Mouse (Mus musculus): ENCODE measurements around the gene Mllt10. TPM values are rescaled to one million over a fixed set of nuclear protein-coding genes. Genes with fewer than 3 reads are reported as not detected.

The Mllt10 gene
- polyA plus RNA-seq, 1 experiment = 15.7 TPM

- no peak for TF ChIP-seq GATA1 (IDR thresholded peaks at IDR 0.05; ENCODE audit: low read length)
Observed at GRCm38 (mm10) chr2:18045781-18046181, 9.3 kb upstream of the Mllt10 start.

- no peak for TF ChIP-seq GATA1 (IDR thresholded peaks at IDR 0.05; ENCODE audit: low read length)
Observed at GRCm38 (mm10) chr2:18046186-18046585, 8.9 kb upstream of the Mllt10 start.

GRCm38 (mm10) chr2:18046758-18047645 is 8.0 kb upstream of the Mllt10 start:
- TF ChIP-seq GATA1 (IDR thresholded peaks at IDR 0.05; ENCODE audit: low read length) = no peak

GRCm38 (mm10) chr2:18047646-18048452 is 7.2 kb upstream of the Mllt10 start:
- TF ChIP-seq GATA1 (IDR thresholded peaks at IDR 0.05; ENCODE audit: low read length) = no peak

- no peak for TF ChIP-seq GATA1 (IDR thresholded peaks at IDR 0.05; ENCODE audit: low read length)
Observed at GRCm38 (mm10) chr2:18048453-18049075, 6.5 kb upstream of the Mllt10 start, which contains the start of gene Skida1. Gene Skida1 (minus strand): TSS chr2:18049051.

- TF ChIP-seq GATA1 (IDR thresholded peaks at IDR 0.05; ENCODE audit: low read length) = no peak
Observed at GRCm38 (mm10) chr2:18049279-18049821, 5.7 kb upstream of the Mllt10 start.

GRCm38 (mm10) chr2:18050018-18050417 is 5.0 kb upstream of the Mllt10 start:
- no peak for TF ChIP-seq GATA1 (IDR thresholded peaks at IDR 0.05; ENCODE audit: low read length)

- no peak for TF ChIP-seq GATA1 (IDR thresholded peaks at IDR 0.05; ENCODE audit: low read length)
Observed at GRCm38 (mm10) chr2:18050541-18050985, 4.5 kb upstream of the Mllt10 start.

GRCm38 (mm10) chr2:18051026-18051830 is 3.8 kb upstream of the Mllt10 start:
- no peak for TF ChIP-seq GATA1 (IDR thresholded peaks at IDR 0.05; ENCODE audit: low read length)

GRCm38 (mm10) chr2:18051831-18052170 is 3.2 kb upstream of the Mllt10 start:
- TF ChIP-seq GATA1 (IDR thresholded peaks at IDR 0.05; ENCODE audit: low read length) = no peak

- no peak for TF ChIP-seq GATA1 (IDR thresholded peaks at IDR 0.05; ENCODE audit: low read length)
Observed at GRCm38 (mm10) chr2:18052581-18052980, 2.5 kb upstream of the Mllt10 start.

- no peak for TF ChIP-seq GATA1 (IDR thresholded peaks at IDR 0.05; ENCODE audit: low read length)
Observed at GRCm38 (mm10) chr2:18053243-18053950, 1.6 kb upstream of the Mllt10 start.

GRCm38 (mm10) chr2:18053951-18054530 is 996 bp upstream of the Mllt10 start:
- TF ChIP-seq GATA1 (IDR thresholded peaks at IDR 0.05; ENCODE audit: low read length) = no peak
